Mouse (Mus musculus) granulocyte monocyte progenitor cell, adult 5-6 weeks (primary cell): ENCODE data around the gene Gm20431. TPM values are rescaled to one million over a fixed set of nuclear protein-coding genes. Genes with fewer than 3 reads are reported as not detected.
"Not testable (repeated sequence)": the region's sequence is repeated elsewhere in the genome, so short reads cannot be mapped to it uniquely, and the experiment has no call there.

Source experiments
- ATAC-seq: replicated peaks from 2 replicates; pipeline ENCODE4 v1.8.0; 2016; ENCODE audit warnings: mild to moderate bottlenecking, moderate TSS enrichment, inconsistent platforms; ENCODE audit not compliant: poor library complexity, severe bottlenecking
- total RNA-seq, 2 experiments: library from RNA; stranded (forward) in 1 of 2; stranded (reverse) in 1 of 2; fragments of 200-712, 200-1000 nt in 1 of 2; fragments of >200 nt in 1 of 2; fragmentation: Nextera tagmentation in 1 of 2; gene quantifications; 2 replicates each; pipeline ENCODE4 v1.2.3; 2014 to 2017

Gene Gm20431
- total RNA-seq, 2 experiments from 2014 or later, result 4.6 TPM; not detected in 1

DNA sequence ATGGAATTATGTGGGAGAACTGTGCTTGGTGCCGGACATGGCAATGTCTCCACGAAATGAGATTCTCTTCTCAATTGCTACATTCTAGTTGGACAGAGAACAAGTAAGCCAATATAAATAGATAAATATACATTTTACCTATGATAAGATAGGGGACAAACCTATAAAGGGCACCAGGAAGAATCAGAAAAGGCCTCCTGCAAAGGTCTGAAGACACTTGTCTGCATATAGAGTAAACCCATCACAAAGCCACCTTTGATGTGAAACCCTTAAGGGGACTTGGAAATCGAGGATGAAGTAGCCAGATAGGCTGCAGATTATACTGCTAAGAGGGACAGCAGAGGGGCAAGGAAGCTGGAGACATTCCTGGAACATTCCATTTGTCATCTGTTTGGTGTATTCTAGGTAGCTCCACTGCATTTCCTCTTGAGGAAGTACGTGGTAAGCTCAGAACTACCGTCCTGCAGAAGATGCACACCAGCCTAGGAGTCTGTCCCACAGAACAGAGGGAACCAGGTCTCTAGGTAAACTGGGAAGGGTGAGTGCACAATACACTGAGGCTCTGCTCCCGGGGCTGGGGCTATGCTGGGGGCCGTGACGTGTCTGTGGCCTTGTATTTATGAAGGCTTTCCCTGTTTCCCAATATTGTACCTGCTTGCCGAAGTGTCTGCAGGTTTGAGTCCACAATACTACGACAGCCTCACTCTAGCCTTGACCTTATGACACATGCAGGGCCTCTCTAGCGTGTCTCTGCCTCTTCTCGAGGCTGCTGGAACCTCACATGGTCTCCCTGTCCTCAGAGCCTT lies 28.4 kb downstream of the Gm20431 start:
- ATAC-seq, result no peak

GRCm38 (mm10) chr2:167631591-167632448 lies 29.5 kb downstream of the Gm20431 start, which contains the start of gene Ube2v1:
TSS of gene Ube2v1 (minus strand) at chr2:167632095.
- peak; percentile 84 for ATAC-seq

DNA sequence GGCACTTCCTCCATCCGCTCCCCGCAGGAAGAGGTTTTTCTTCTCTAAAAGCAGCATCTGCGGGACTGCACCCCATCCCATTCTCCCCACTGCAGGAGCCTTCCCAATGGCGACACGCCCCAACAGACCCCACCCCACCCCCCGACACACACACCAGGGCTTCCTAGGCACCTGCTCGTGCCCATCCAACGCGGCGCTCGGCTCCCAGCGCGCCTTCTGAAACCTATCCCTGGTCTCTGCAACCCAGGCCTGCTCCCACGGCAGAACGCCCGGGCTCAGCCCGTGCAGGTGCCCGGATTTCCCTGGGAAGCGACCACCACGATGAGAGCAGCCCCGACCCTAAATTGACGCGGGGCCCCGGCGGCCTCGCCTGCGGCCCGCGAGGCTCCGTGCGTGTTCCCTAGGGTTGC lies 30.1 kb downstream of the Gm20431 start:
- no peak for ATAC-seq

GRCm38 (mm10) chr2:167630421-167630820 lies 30.9 kb downstream of the Gm20431 start:
- no peak for ATAC-seq

GRCm38 (mm10) chr2:167629665-167630209 lies 31.6 kb downstream of the Gm20431 start:
- ATAC-seq, result no peak

DNA sequence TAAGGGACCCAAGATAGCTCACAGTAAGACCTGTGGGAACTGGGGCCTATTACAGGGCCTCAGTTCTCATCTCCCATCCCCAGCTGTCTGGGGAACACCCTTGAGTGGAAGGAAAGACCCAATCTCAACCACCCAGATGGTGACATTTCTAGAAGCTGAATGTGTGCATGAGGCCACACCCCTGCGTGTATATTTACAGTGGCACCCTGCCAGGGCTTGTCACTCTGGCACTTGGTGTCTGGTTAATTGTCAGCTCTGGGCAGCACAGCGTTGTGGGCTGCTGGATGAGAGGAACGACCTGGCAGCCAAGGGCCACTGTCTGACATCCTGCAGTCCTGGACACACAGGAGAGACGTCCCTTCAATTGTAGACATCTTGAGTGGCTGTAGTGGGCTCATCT lies 32.4 kb downstream of the Gm20431 start:
- no peak for ATAC-seq

DNA sequence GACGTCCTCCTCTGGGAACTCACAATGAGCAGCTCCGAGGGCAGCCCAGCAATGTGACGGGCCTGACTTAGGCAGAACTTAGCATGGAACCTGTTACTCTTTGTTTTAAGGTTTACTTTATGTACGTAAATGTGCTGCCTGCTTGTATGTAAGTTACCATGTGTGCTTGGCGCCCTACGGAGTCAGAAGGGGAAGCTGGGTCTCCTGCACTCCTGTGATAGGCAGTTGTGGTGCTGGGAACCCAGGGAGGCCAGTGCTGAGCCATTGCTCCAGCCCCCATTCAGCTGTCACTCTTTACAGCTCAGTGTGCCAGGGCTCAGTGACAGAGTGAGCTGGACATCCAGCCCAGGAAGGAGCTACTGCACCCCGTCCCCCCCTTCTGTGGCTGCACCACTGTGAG lies 34.3 kb downstream of the Gm20431 start:
- no peak for ATAC-seq

- no peak for ATAC-seq
Measured at GRCm38 (mm10) chr2:167625670-167626069, 35.6 kb downstream of the Gm20431 start.

DNA sequence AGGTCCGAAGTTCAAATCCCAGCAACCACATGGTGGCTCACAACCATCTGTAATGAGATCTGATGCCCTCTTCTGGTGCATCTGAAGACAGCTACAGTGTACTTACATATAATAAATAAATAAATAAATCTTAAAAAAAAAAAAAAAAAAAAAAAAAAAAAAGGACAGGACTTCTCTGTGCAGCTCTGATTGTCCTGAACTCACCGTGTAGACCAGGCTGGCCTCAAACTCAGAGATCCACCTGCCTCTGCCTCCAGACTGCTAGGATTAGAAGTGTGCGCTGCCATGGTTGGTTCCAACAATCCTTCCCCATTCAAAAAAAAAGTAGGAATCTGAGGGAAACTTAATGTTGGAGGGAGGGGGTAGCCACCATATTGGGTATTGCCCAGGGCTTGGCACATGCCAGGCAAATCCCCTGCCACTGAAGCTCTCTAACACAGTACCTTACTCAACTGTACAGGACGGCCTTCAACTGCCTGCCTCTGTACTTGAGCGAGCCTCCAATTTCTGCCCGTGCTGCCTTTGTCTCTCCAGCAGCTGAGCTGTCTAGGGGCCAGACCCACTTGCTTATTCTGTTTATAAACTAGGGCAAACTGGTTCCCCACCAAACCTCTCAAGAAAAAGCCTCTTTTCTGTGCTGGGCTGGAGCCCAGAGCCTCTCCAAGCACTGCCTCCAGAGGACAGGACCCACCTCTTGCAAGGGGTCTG lies 36.8 kb downstream of the Gm20431 start:
- ATAC-seq, result no peak

GRCm38 (mm10) chr2:167622965-167623364 lies 38.3 kb downstream of the Gm20431 start:
- no peak for ATAC-seq

- ATAC-seq, result no peak
Measured at GRCm38 (mm10) chr2:167622352-167622751, 38.9 kb downstream of the Gm20431 start.

DNA sequence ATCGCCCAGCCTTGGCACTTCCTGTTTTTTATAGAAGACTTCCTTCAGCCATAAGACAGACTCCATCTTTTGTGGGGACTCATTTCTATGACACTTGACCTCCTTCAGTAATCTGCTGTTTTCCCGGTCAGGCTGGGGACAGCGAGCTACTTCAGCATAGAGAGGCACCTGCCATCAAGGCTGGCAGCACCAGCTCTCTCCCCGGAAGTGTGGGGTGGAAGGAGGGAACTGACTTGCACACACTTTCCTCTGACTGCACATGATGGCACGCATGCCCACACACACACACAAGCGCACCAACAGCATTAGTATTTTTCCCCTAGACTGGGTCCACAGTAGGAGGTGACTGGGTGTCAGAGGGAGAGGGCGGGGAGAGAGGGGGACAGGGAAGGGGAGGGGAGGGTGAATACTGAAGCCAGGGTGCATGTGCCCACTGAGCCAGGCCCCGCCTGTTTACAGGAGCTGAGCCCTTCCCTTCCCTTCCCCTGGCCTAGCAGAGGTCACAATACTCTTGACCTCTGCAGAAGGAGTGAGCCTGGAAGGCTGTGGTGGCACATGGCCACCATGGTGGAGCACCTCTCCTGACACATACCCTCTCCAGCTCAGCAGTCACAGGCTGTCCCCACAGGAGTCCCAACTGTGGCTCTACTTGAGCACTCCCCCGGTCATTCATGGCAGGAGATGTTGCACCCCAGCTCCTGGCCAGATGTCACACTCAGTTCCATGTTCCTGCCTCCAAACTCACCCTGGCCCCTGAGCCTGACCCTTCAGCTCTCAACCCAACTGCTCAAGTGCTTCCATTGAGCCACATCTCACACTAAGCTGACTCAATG lies 39.8 kb downstream of the Gm20431 start:
- ATAC-seq, result no peak

GRCm38 (mm10) chr2:167617472-167617871 lies 43.8 kb downstream of the Gm20431 start:
- no peak for ATAC-seq

DNA sequence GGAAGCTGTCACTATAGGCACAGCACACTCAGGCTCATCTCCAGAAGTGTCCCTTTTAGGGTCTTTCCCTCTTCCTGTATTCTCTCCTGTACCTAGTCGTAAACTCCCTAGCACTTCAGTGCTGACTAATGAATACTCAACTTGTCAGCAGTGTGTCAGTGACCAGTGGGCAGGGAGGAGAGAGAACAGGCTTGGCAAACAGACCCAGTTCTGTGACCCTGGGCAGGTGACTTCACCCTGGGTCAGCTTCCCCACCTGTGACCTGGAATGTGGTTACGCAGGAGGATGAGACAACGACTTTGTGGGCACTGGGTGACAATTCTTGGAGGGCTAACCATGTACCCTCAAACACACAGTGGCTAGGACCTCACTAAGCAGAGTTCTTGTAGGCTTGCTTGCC lies 44.3 kb downstream of the Gm20431 start:
- ATAC-seq, result no peak

DNA sequence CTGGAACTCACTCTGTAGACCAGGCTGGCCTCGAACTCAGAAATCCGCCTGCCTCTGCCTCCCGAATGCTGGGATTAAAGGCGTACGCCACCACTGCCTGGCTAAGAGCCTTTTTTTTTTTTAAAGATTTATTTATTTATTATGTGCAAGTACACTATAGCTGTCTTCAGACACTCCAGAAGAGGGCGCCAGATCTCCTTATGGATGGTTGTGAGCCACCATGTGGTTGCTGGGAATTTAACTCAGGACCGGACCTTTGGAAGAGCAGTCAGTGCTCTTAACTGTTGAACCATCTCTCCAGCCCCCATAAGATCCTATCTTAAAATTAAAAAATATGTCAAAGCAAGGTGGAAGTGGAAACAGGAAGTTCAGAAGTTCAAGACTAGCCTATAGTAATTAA lies 48.0 kb downstream of the Gm20431 start:
- ATAC-seq, result not testable (repeated sequence)

DNA sequence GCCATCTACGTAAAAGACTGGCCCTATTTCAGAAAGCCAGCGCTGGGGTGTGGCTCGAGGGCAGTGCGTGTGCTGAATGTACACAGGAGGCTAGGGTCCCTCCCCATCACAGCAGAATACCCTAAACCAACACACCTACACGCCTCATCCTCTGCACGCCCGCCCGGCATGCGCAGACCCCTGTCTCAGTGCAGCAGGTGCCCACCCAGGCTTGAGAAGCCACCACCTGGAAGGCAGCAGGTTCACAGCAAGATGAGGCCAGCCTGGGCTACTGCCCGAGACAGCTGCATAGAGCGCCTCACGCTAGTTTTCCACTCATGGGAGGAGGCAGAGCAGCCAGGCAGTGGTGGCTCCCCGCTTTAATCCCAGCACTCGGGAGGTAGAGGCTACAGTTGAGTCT lies 49.2 kb downstream of the Gm20431 start:
- ATAC-seq, result no peak

- 0 out of 2 replicates have a peak, but pooled peaks have one; percentile 15 for ATAC-seq
Measured at GRCm38 (mm10) chr2:167611287-167611686, 50.0 kb downstream of the Gm20431 start.

GRCm38 (mm10) chr2:167606745-167607123 lies 54.6 kb downstream of the Gm20431 start:
- 0 out of 2 replicates have a peak, but pooled peaks have one; percentile 1 for ATAC-seq
